Mouse (Mus musculus): ENCODE measurements around the gene Pbdc1. TPM values are rescaled to one million over a fixed set of nuclear protein-coding genes. Genes with fewer than 3 reads are reported as not detected.
A peak's percentile ranks its signal among the peaks of the same experiment; 100 is the strongest.
"Not testable (repeated sequence)": the region's sequence is repeated elsewhere in the genome, so short reads cannot be mapped to it uniquely, and the experiment has no call there.

Gene Pbdc1
- total and polyA plus RNA-seq, 2 experiments = 6.0 to 10.3 TPM

- H3K9ac ChIP-seq (ENCODE audit: low read depth, low read length) = peak overlapping the region; percentile 59; the same call in 1 of the 2 replicates
- no peak for DNase-seq (ENCODE audit: extremely low read depth, low read depth, low spot score)
- no peaks in the 10 kb centered on the region for H3K27me3 ChIP-seq (ENCODE audit: control insufficient read depth, insufficient read depth, low read length)
- WGBS = 23% methylated on average over 38 of the region's 38 CpGs
- TF ChIP-seq POLR2A (IDR thresholded peaks at IDR 0.05; ENCODE audit: extremely low read depth, insufficient read depth, low read length) (no peak), CTCF (IDR thresholded peaks at IDR 0.05; ENCODE audit: low read depth, low read length) (peak; percentile 36)
- H3K36me3 ChIP-seq (ENCODE audit: control insufficient read depth, insufficient read depth, low read length) = no peaks in the 10 kb centered on the region
- H3K79me2 ChIP-seq (ENCODE audit: control insufficient read depth, insufficient read depth, low read length) = no peaks in the 10 kb centered on the region
- peak overlapping the region; percentile 80; the same call in 1 of the 2 replicates for H3K4me3 ChIP-seq (ENCODE audit: insufficient read depth, low read depth, low read length)
- H3K4me1 ChIP-seq (ENCODE audit: control insufficient read depth, insufficient read depth, low read length) = no peaks in the 10 kb centered on the region; the same call in 1 of the 2 replicates
- H3K27ac ChIP-seq (replicated peaks; ENCODE audit: insufficient read depth, low read depth, low read length) = no peak overlapping the region
These were observed 41.8 kb downstream of the Pbdc1 start for GRCm38 (mm10) chrX:105121227-105121865.

GRCm38 (mm10) chrX:105124903-105125302 lies 45.3 kb downstream of the Pbdc1 start:
- DNase-seq (ENCODE audit: extremely low read depth, low read depth, low spot score) = no peak

GRCm38 (mm10) chrX:105151872-105152461 lies 72.4 kb downstream of the Pbdc1 start:
- Histone ChIP-seq H3K4me1 (ENCODE audit: control insufficient read depth, insufficient read depth, low read length) (no peaks in the 10 kb centered on the region), H3K36me3 (ENCODE audit: control insufficient read depth, insufficient read depth, low read length) (no peaks in the 10 kb centered on the region), H3K9ac (ENCODE audit: low read depth, low read length) (no peak overlapping the region), H3K79me2 (ENCODE audit: control insufficient read depth, insufficient read depth, low read length) (no peaks in the 10 kb centered on the region), H3K27me3 (ENCODE audit: control insufficient read depth, insufficient read depth, low read length) (no peaks in the 10 kb centered on the region), H3K4me3 (ENCODE audit: insufficient read depth, low read depth, low read length) (no peak overlapping the region), H3K27ac (replicated peaks; ENCODE audit: insufficient read depth, low read depth, low read length) (no peak overlapping the region)
- DNase-seq (ENCODE audit: extremely low read depth, low read depth, low spot score) = no peak
- no peak for TF ChIP-seq POLR2A (IDR thresholded peaks at IDR 0.05; ENCODE audit: extremely low read depth, insufficient read depth, low read length)
- no peak for TF ChIP-seq CTCF (IDR thresholded peaks at IDR 0.05; ENCODE audit: low read depth, low read length)
- WGBS = 25% methylated on average over 17 of the region's 26 CpGs

More at GRCm38 (mm10) chrX:105124903-105125302, 45.3 kb downstream of the Pbdc1 start:
- Histone ChIP-seq H3K9ac (ENCODE audit: low read depth, low read length) (no peak overlapping the region), H3K4me1 (ENCODE audit: control insufficient read depth, insufficient read depth, low read length) (no peaks in the 10 kb centered on the region), H3K36me3 (ENCODE audit: control insufficient read depth, insufficient read depth, low read length) (no peaks in the 10 kb centered on the region), H3K4me3 (ENCODE audit: insufficient read depth, low read depth, low read length) (no peak overlapping the region), H3K79me2 (ENCODE audit: control insufficient read depth, insufficient read depth, low read length) (no peaks in the 10 kb centered on the region), H3K27me3 (ENCODE audit: control insufficient read depth, insufficient read depth, low read length) (no peaks in the 10 kb centered on the region), H3K27ac (replicated peaks; ENCODE audit: insufficient read depth, low read depth, low read length) (no peak overlapping the region)
- no peak for TF ChIP-seq CTCF (IDR thresholded peaks at IDR 0.05; ENCODE audit: low read depth, low read length)
- TF ChIP-seq POLR2A (IDR thresholded peaks at IDR 0.05; ENCODE audit: extremely low read depth, insufficient read depth, low read length) = no peak
- WGBS = 8% methylated on average over 2 of the region's 3 CpGs

GRCm38 (mm10) chrX:105165007-105165406 lies 85.5 kb downstream of the Pbdc1 start:
- not testable (repeated sequence) for H3K79me2 ChIP-seq (ENCODE audit: control insufficient read depth, insufficient read depth, low read length); DNase-seq (ENCODE audit: extremely low read depth, low read depth, low spot score); H3K27ac ChIP-seq (replicated peaks; ENCODE audit: insufficient read depth, low read depth, low read length); H3K36me3 ChIP-seq (ENCODE audit: control insufficient read depth, insufficient read depth, low read length); H3K4me1 ChIP-seq (ENCODE audit: control insufficient read depth, insufficient read depth, low read length); H3K27me3 ChIP-seq (ENCODE audit: control insufficient read depth, insufficient read depth, low read length); H3K4me3 ChIP-seq (ENCODE audit: insufficient read depth, low read depth, low read length); H3K9ac ChIP-seq (ENCODE audit: low read depth, low read length)
- WGBS = 62% methylated on average over 6 of the region's 6 CpGs

Other genes starting within 250 kb of the Pbdc1 start
- not detected in 2 replicates for gene Magee2, start 222.5 kb upstream of the Pbdc1 start, total RNA-seq (2014; rRNA removed)
- gene Magee2, start 222.5 kb upstream of the Pbdc1 start, polyA plus RNA-seq (2012; rRNA removed) = not detected in 2 replicates
- gene Magee1, start 40.6 kb downstream of the Pbdc1 start, total RNA-seq (2014; rRNA removed) = 0.92 and 1.3 TPM in 2 replicates
- 1.8 and 2.3 TPM in 2 replicates for gene Magee1, start 40.6 kb downstream of the Pbdc1 start, polyA plus RNA-seq (2012; rRNA removed)